Mouse (Mus musculus) limb, embryonic 10.5 days (tissue): ENCODE results near the gene Lbx2. TPM values are rescaled to one million over a fixed set of nuclear protein-coding genes. Genes with fewer than 3 reads are reported as not detected.

Experiments
- DNase-seq: peaks from one replicate; pipeline ENCODE4 v3.0.0-alpha.2; 2017; ENCODE audit warnings: low spot score
- H3K27ac ChIP-seq: fragments of 300-500 bp; sonication (generic); 2 replicates; pipeline ENCODE4 v1.5.1; 2016; ENCODE audit warnings: mild to moderate bottlenecking
- H3K27me3 ChIP-seq: fragments of 300-500 bp; sonication (generic); 2 replicates; pipeline ENCODE4 v1.6.1; 2016; ENCODE audit warnings: low read depth, mild to moderate bottlenecking; ENCODE audit not compliant: poor library complexity, severe bottlenecking
- H3K36me3 ChIP-seq: fragments of 300-500 bp; sonication (generic); 2 replicates; pipeline ENCODE4 v1.6.1; 2016; ENCODE audit warnings: mild to moderate bottlenecking, moderate library complexity
- H3K4me1 ChIP-seq: fragments of 300-500 bp; sonication (generic); 2 replicates; pipeline ENCODE4 v1.6.1; 2016
- H3K4me3 ChIP-seq: fragments of 300-500 bp; sonication (generic); 2 replicates; pipeline ENCODE4 v1.5.1; 2016; ENCODE audit warnings: mild to moderate bottlenecking, moderate library complexity
- H3K9me3 ChIP-seq: fragments of 300-500 bp; sonication (generic); replicated peaks from 2 replicates; pipeline ENCODE4 v1.6.1; 2016; ENCODE audit warnings: mild to moderate bottlenecking
- WGBS: fragments of 180-500 bp; shearing (Covaris S2); methylation state at CpG from one replicate; pipeline ENCODE4 v1.1.7; 2016; 5-methylcytosine and 5-hydroxymethylcytosine counted together
- polyA plus RNA-seq: library from polyadenylated mRNA; unstranded; fragments of >200 nt; fragmentation: Nextera tagmentation; extraction: Ambion mirVana; gene quantifications from 2 replicates; pipeline ENCODE4 v1.2.1, GENCODE M21; 2016

The Lbx2 gene
- 0.82 and 1.5 TPM in 2 replicates for polyA plus RNA-seq

- 2% methylated on average over 42 of the region's 42 CpGs for WGBS
- H3K9me3 ChIP-seq = no peaks in the 10 kb centered on the region
- peak within 1 kb of the TSS; percentile 43 for H3K4me3 ChIP-seq
- H3K27ac ChIP-seq = 0 out of 2 replicates have a peak within 1 kb of the TSS, but pooled peaks have one; percentile 17
- peaks cover 62% of the 10 kb centered on the region for H3K4me1 ChIP-seq
- H3K36me3 ChIP-seq = peaks cover 15% of the 10 kb centered on the region
- DNase-seq = peak; percentile 65
- peaks cover 94% of the 10 kb centered on the region for H3K27me3 ChIP-seq
These were observed at the start of gene Lbx2 for GRCm38 (mm10) chr6:83086121-83087035. Lbx2 (plus strand) TSS chr6:83086367.

GRCm38 (mm10) chr6:83037188-83037587, 49.0 kb upstream of the Lbx2 start:
- Histone ChIP-seq H3K27me3 (peaks cover 49% of the 10 kb centered on the region), H3K4me1 (peaks cover 41% of the 10 kb centered on the region), H3K27ac (no peak overlapping the region), H3K4me3 (no peak overlapping the region), H3K9me3 (no peaks in the 10 kb centered on the region), H3K36me3 (no peaks in the 10 kb centered on the region)
- 72% methylated on average over 8 of the region's 8 CpGs for WGBS
- no peak for DNase-seq

- Histone ChIP-seq H3K36me3 (no peaks in the 10 kb centered on the region), H3K27ac (peak overlapping the region; percentile 58), H3K4me1 (peaks cover 36% of the 10 kb centered on the region), H3K27me3 (peaks cover 42% of the 10 kb centered on the region), H3K4me3 (peak overlapping the region; percentile 32), H3K9me3 (no peaks in the 10 kb centered on the region)
- WGBS = 9% methylated on average over 24 of the region's 24 CpGs
- DNase-seq = peak; percentile 94
These were observed 47.6 kb upstream of the Lbx2 start for GRCm38 (mm10) chr6:83038496-83039012.

- H3K36me3 ChIP-seq = no peaks in the 10 kb centered on the region
- no peak overlapping the region for H3K27ac ChIP-seq
- peaks cover 24% of the 10 kb centered on the region for H3K4me1 ChIP-seq
- peaks cover 30% of the 10 kb centered on the region for H3K27me3 ChIP-seq
- 75% methylated on average over 5 of the region's 5 CpGs for WGBS
- H3K9me3 ChIP-seq = no peaks in the 10 kb centered on the region
- no peak overlapping the region for H3K4me3 ChIP-seq
- no peak for DNase-seq
These were observed 45.6 kb upstream of the Lbx2 start for GRCm38 (mm10) chr6:83040601-83041000.

- Histone ChIP-seq H3K27ac (peak overlapping the region; percentile 32; the same call in 1 of the 2 replicates), H3K9me3 (no peaks in the 10 kb centered on the region), H3K36me3 (no peaks in the 10 kb centered on the region), H3K4me3 (no peak overlapping the region), H3K4me1 (peaks cover 18% of the 10 kb centered on the region), H3K27me3 (0 out of 2 replicates have a peak, but pooled peaks cover 3% of the 10 kb centered on the region)
- no peak for DNase-seq
- WGBS = 65% methylated on average over 6 of the region's 6 CpGs
These were observed 42.6 kb upstream of the Lbx2 start for GRCm38 (mm10) chr6:83043561-83043960.

- 90% methylated on average over 5 of the region's 5 CpGs for WGBS
- H3K4me3 ChIP-seq = no peak overlapping the region
- no peaks in the 10 kb centered on the region for H3K9me3 ChIP-seq
- 0 out of 2 replicates have a peak, but pooled peaks cover 3% of the 10 kb centered on the region for H3K27me3 ChIP-seq
- no peak for DNase-seq
- H3K36me3 ChIP-seq = no peaks in the 10 kb centered on the region
- peaks cover 14% of the 10 kb centered on the region; the same call in 1 of the 2 replicates for H3K4me1 ChIP-seq
- peak overlapping the region; percentile 32; the same call in 1 of the 2 replicates for H3K27ac ChIP-seq
These were observed 42.2 kb upstream of the Lbx2 start for GRCm38 (mm10) chr6:83043993-83044392.

GRCm38 (mm10) chr6:83044742-83045141, 41.4 kb upstream of the Lbx2 start:
- H3K27ac ChIP-seq = no peak overlapping the region
- DNase-seq = no peak
- no peaks in the 10 kb centered on the region for H3K9me3 ChIP-seq
- H3K4me3 ChIP-seq = 0 out of 2 replicates have a peak overlapping the region, but pooled peaks have one; percentile 10
- peaks cover 3% of the 10 kb centered on the region; the same call in 1 of the 2 replicates for H3K36me3 ChIP-seq
- H3K4me1 ChIP-seq = peaks cover 17% of the 10 kb centered on the region; the same call in 1 of the 2 replicates
- H3K27me3 ChIP-seq = 0 out of 2 replicates have a peak, but pooled peaks cover under 1% of the 10 kb centered on the region
- WGBS = 79% methylated on average over 9 of the region's 9 CpGs

GRCm38 (mm10) chr6:83049367-83049766, 36.8 kb upstream of the Lbx2 start:
- Histone ChIP-seq H3K27ac (no peak overlapping the region), H3K9me3 (no peaks in the 10 kb centered on the region), H3K4me3 (no peak overlapping the region), H3K4me1 (peaks cover 21% of the 10 kb centered on the region), H3K36me3 (peaks cover 27% of the 10 kb centered on the region), H3K27me3 (no peaks in the 10 kb centered on the region)
- no peak for DNase-seq
- 69% methylated on average over 10 of the region's 10 CpGs for WGBS

- H3K36me3 ChIP-seq = peaks cover 53% of the 10 kb centered on the region
These were observed 32.8 kb upstream of the Lbx2 start for GRCm38 (mm10) chr6:83053136-83053960.

GRCm38 (mm10) chr6:83054074-83054851, 31.9 kb upstream of the Lbx2 start, which contains the start of gene Aup1:
Aup1 (plus strand) TSS chr6:83054521.
- under 1% methylated on average over 64 of the region's 64 CpGs for WGBS
- Histone ChIP-seq H3K9me3 (no peaks in the 10 kb centered on the region), H3K27me3 (peaks cover 10% of the 10 kb centered on the region), H3K27ac (peak within 1 kb of the TSS; percentile 93), H3K4me1 (peaks cover 33% of the 10 kb centered on the region), H3K36me3 (peaks cover 56% of the 10 kb centered on the region), H3K4me3 (peak within 1 kb of the TSS; percentile 99)
- DNase-seq = peak; percentile 98

More at GRCm38 (mm10) chr6:83053136-83053960, 32.8 kb upstream of the Lbx2 start:
- WGBS = 4% methylated on average over 26 of the region's 26 CpGs
- H3K4me3 ChIP-seq = peak overlapping the region; percentile 99
- H3K9me3 ChIP-seq = no peaks in the 10 kb centered on the region
- peak; percentile 64 for DNase-seq
- H3K27ac ChIP-seq = peak overlapping the region; percentile 93
- peaks cover 3% of the 10 kb centered on the region; the same call in 1 of the 2 replicates for H3K27me3 ChIP-seq
- H3K4me1 ChIP-seq = peaks cover 33% of the 10 kb centered on the region

- peak within 1 kb of the TSS; percentile 93 for H3K27ac ChIP-seq
- peak within 1 kb of the TSS; percentile 99 for H3K4me3 ChIP-seq
- H3K9me3 ChIP-seq = no peaks in the 10 kb centered on the region
- peaks cover 52% of the 10 kb centered on the region for H3K36me3 ChIP-seq
- H3K4me1 ChIP-seq = peaks cover 29% of the 10 kb centered on the region
- no peak for DNase-seq
- under 1% methylated on average over 50 of the region's 50 CpGs for WGBS
- H3K27me3 ChIP-seq = peaks cover 17% of the 10 kb centered on the region
These were observed 31.2 kb upstream of the Lbx2 start, which contains the start of gene Htra2 for GRCm38 (mm10) chr6:83054871-83055431. Htra2 (minus strand) TSS chr6:83055273.
